Mouse (Mus musculus) frontal cortex, adult 2 months (tissue): ENCODE data around the gene Apoh. TPM values are rescaled to one million over a fixed set of nuclear protein-coding genes. Genes with fewer than 3 reads are reported as not detected.

Experiments used
- DNase-seq, 2 experiments: peaks; one replicate each; pipeline ENCODE4 v3.0.0; 2022; ENCODE audit warnings: low spot score in 1 of 2; ENCODE audit errors: extremely low spot score in 1 of 2
- polyA plus RNA-seq: library from polyadenylated mRNA; depleted of rRNA; stranded (reverse); fragments of >200 nt; gene quantifications from 2 replicates; pipeline ENCODE4 v1.2.3, GENCODE M21; 2012; rRNA removed

Gene Apoh
- polyA plus RNA-seq, 1 experiment: 0.62 TPM

- DNase-seq: no peak
Measured at GRCm38 (mm10) chr11:108443893-108444563, 100.9 kb downstream of the Apoh start.

DNA sequence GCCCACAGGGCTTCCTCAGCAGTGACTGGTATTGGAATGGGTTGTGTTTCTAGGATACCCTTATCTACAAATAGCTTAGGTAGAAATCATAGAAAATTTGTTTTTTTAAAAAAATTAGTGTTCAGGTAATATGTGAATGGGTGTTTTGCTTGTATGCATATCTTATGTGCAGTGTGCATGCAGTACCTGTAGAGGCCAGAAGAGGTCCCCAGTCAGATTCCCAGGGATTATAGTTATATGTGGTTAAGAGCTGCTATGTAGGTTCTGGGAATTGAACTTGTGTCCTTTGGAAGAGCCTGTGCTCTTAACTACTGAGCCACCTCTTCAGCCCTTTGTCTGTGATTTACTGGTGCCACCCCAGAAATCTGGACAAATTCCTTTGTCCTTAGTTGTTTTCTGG lies 104.0 kb downstream of the Apoh start:
- DNase-seq: peak in 1 of 2 experiments; percentile 26

DNA sequence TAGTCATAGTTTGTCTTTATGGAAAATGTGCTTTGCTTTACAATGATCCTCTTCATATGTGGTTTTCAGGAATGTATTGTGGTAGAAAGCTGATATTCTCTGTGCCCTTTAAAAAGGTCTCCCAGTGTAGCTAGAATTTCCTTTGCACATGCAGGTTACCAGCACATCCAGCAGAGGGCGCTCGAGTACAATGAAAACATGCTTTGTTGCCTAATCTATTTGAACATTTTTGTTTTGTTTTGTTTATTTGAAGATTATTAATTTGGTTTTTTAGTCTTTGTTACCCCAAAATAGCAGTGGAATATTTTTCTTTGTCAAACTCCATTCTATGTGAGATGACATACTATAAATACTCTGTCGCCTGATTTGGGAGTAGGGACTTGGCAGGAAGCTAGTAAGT lies 106.7 kb downstream of the Apoh start:
- peak; percentile 23 to 90 for DNase-seq

GRCm38 (mm10) chr11:108459599-108459998 lies 116.4 kb downstream of the Apoh start:
- no peak for DNase-seq

Other genes with a start within 250 kb of the Apoh start
- gene Prkca, start 574 bp downstream of the Apoh start, polyA plus RNA-seq: 72.6 and 80.3 TPM in 2 replicates
- gene Cep112, start 81.8 kb downstream of the Apoh start, polyA plus RNA-seq: 5.9 and 7.4 TPM in 2 replicates